Mouse (Mus musculus): ENCODE results near the gene Olfr497. TPM values are rescaled to one million over a fixed set of nuclear protein-coding genes. Genes with fewer than 3 reads are reported as not detected.

The Olfr497 gene
- not detected for total RNA-seq (2021)
- long read RNA-seq, result 0 reads

- no peak for DNase-seq (ENCODE audit: low spot score in 2 of 2)
Measured at GRCm38 (mm10) chr7:108420121-108420520, at the start of gene Olfr497. Gene Olfr497 (plus strand): TSS chr7:108420421.

GRCm38 (mm10) chr7:108392867-108393266 lies 27.4 kb upstream of the Olfr497 start, which contains the start of gene Olfr495:
Gene Olfr495 (plus strand): TSS chr7:108393167.
- DNase-seq (ENCODE audit: low spot score in 2 of 2), result no peak

GRCm38 (mm10) chr7:108465026-108465425 lies 44.8 kb downstream of the Olfr497 start, which contains the start of gene Olfr498:
Gene Olfr498 (plus strand): TSS chr7:108465326.
- no peak for DNase-seq (ENCODE audit: low spot score in 2 of 2)

Other genes with a start within 250 kb of the Olfr497 start
- not detected for gene Olfr486, start 247.7 kb upstream of the Olfr497 start, total RNA-seq (2021)
- gene Olfr487, start 205.8 kb upstream of the Olfr497 start, total RNA-seq (2021), result not detected
- not detected for gene Olfr488, start 162.1 kb upstream of the Olfr497 start, total RNA-seq (2021)
- not detected for gene Olfr490, start 131.5 kb upstream of the Olfr497 start, total RNA-seq (2021)
- gene Olfr491, start 107.0 kb upstream of the Olfr497 start, total RNA-seq (2021), result not detected
- gene Olfr492, start 96.7 kb upstream of the Olfr497 start, total RNA-seq (2021), result not detected
- not detected for gene Olfr493, start 73.4 kb upstream of the Olfr497 start, total RNA-seq (2021)
- gene Olfr494, start 55.1 kb upstream of the Olfr497 start, total RNA-seq (2021), result not detected
- not detected for gene Olfr495, start 27.3 kb upstream of the Olfr497 start, total RNA-seq (2021)
- not detected for gene Olfr498, start 44.9 kb downstream of the Olfr497 start, total RNA-seq (2021)
- not detected for gene Olfr502, start 104.6 kb downstream of the Olfr497 start, total RNA-seq (2021)
- gene Olfr503, start 124.1 kb downstream of the Olfr497 start, total RNA-seq (2021), result not detected
- not detected for gene Olfr504, start 145.4 kb downstream of the Olfr497 start, total RNA-seq (2021)
- not detected for gene Olfr506, start 190.4 kb downstream of the Olfr497 start, total RNA-seq (2021)
- not detected for gene Olfr507, start 201.4 kb downstream of the Olfr497 start, total RNA-seq (2021)
- not detected for gene Olfr508, start 209.6 kb downstream of the Olfr497 start, total RNA-seq (2021)
- gene Olfr509, start 231.5 kb downstream of the Olfr497 start, total RNA-seq (2021), result not detected
- not detected for gene Olfr510, start 246.0 kb downstream of the Olfr497 start, total RNA-seq (2021)